Mouse (Mus musculus) heart, postnatal 0 days (tissue): ENCODE measurements at regions not wholly inside any gene's neighbourhood (a gene's known extent, or its start where the extent isn't known, plus 50 kb on each side); places are given as distances from the start of the nearest gene placed in this dataset.

Experiments used
- CTCF ChIP-seq: IDR thresholded peaks from 2 replicates; pipeline ENCODE4 v1.5.1; 2016; ENCODE audit warnings: antibody characterized with exemption, control low read depth, low read depth
- EP300 ChIP-seq: IDR thresholded peaks from 2 replicates; pipeline ENCODE4 v1.6.1; 2016; ENCODE audit warnings: antibody characterized with exemption, low read depth

DNA sequence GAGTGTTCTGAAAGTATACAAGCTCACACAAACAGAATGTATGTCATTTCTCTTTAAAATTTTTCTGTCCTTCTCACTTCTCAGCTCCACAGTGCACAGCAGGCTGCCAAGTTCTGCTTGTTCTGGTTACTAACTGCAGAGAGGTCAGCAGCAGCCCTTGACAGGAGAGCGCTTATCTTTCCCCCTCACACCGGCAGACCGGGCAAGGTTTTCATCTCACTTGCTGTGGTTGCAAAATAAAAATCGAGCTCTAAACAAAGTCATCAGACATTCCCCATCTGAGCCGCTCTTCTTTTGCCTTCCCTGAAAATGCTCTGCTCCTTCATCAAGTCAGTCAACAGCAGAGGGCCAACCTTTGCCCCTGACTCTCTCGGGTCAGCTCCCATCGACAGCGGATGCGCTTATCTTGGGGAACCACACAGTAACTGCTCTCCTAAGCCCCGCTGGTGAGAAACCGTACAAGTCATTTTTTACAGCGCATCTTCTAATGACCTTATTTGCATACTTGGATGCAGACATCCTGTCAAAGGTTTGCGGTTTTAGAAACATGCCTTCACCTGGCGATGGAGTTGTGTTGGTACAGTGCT lies 126.6 kb downstream of the Ankrd50 start:
- no peak for TF ChIP-seq CTCF
- no peak for TF ChIP-seq EP300
